Mouse (Mus musculus): ENCODE measurements at regions not wholly inside any gene's neighbourhood (a gene's known extent, or its start where the extent isn't known, plus 50 kb on each side); places are given as distances from the start of the nearest gene placed in this dataset.

- TF ChIP-seq CTCF (IDR thresholded peaks at IDR 0.05; ENCODE audit: low read depth, low read length) (no peak), POLR2A (IDR thresholded peaks at IDR 0.05; ENCODE audit: extremely low read depth, insufficient read depth, low read length) (no peak)
These were observed 305.8 kb upstream of the Ldb2 start for GRCm38 (mm10) chr5:45105236-45105816.

Measured in liver, adult 2 months (tissue).